Mouse (Mus musculus): ENCODE measurements around the gene Map4k5. TPM values are rescaled to one million over a fixed set of nuclear protein-coding genes. Genes with fewer than 3 reads are reported as not detected.

Map4k5 gene
- polyA plus RNA-seq, 1 experiment, result 6.7 TPM

- WGBS, result 51% methylated on average over 6 of the region's 6 CpGs
- H3K4me3 ChIP-seq (ENCODE audit: extremely low read depth, insufficient read depth, insufficient read length), result no peak overlapping the region
- H3K36me3 ChIP-seq (ENCODE audit: control insufficient read depth, insufficient read depth, low read length), result no peaks in the 10 kb centered on the region
- no peak for DNase-seq (ENCODE audit: low read depth in 1 of 2, low spot score in 2 of 2)
- TF ChIP-seq POLR2A (IDR thresholded peaks at IDR 0.05; ENCODE audit: low read depth, low read length) (no peak), CTCF (IDR thresholded peaks at IDR 0.05; ENCODE audit: extremely low read depth, insufficient read depth, insufficient read length, insufficient replicate concordance) (no peak)
- H3K27me3 ChIP-seq (ENCODE audit: control insufficient read depth, insufficient read depth, low read length), result no peaks in the 10 kb centered on the region
- H3K4me1 ChIP-seq (ENCODE audit: control insufficient read depth, insufficient read depth, insufficient read length), result peaks cover 18% of the 10 kb centered on the region
- no peak overlapping the region for H3K27ac ChIP-seq (ENCODE audit: insufficient read depth, low read length)
Measured at GRCm38 (mm10) chr12:69890051-69890450, 2.9 kb downstream of the Map4k5 start.

GRCm38 (mm10) chr12:69888345-69888744, 4.7 kb downstream of the Map4k5 start:
- no peak for DNase-seq (ENCODE audit: low read depth in 1 of 2, low spot score in 2 of 2)
- H3K4me1 ChIP-seq (ENCODE audit: control insufficient read depth, insufficient read depth, insufficient read length), result peaks cover 18% of the 10 kb centered on the region
- no peaks in the 10 kb centered on the region for H3K27me3 ChIP-seq (ENCODE audit: control insufficient read depth, insufficient read depth, low read length)
- no peak overlapping the region for H3K4me3 ChIP-seq (ENCODE audit: extremely low read depth, insufficient read depth, insufficient read length)
- 94% methylated on average over 1 of the region's 1 CpGs for WGBS
- no peak overlapping the region for H3K27ac ChIP-seq (ENCODE audit: insufficient read depth, low read length)
- TF ChIP-seq POLR2A (IDR thresholded peaks at IDR 0.05; ENCODE audit: low read depth, low read length) (no peak), CTCF (IDR thresholded peaks at IDR 0.05; ENCODE audit: extremely low read depth, insufficient read depth, insufficient read length, insufficient replicate concordance) (no peak)
- no peaks in the 10 kb centered on the region for H3K36me3 ChIP-seq (ENCODE audit: control insufficient read depth, insufficient read depth, low read length)

- Histone ChIP-seq H3K27me3 (ENCODE audit: control insufficient read depth, insufficient read depth, low read length) (no peaks in the 10 kb centered on the region), H3K4me3 (ENCODE audit: extremely low read depth, insufficient read depth, insufficient read length) (no peak overlapping the region), H3K4me1 (ENCODE audit: control insufficient read depth, insufficient read depth, insufficient read length) (peaks cover 18% of the 10 kb centered on the region), H3K36me3 (ENCODE audit: control insufficient read depth, insufficient read depth, low read length) (no peaks in the 10 kb centered on the region), H3K27ac (ENCODE audit: insufficient read depth, low read length) (no peak overlapping the region)
- TF ChIP-seq CTCF (IDR thresholded peaks at IDR 0.05; ENCODE audit: extremely low read depth, insufficient read depth, insufficient read length, insufficient replicate concordance) (no peak), POLR2A (IDR thresholded peaks at IDR 0.05; ENCODE audit: low read depth, low read length) (no peak)
- DNase-seq (ENCODE audit: low read depth in 1 of 2, low spot score in 2 of 2), result no peak
- 90% methylated on average over 6 of the region's 6 CpGs for WGBS
Measured at GRCm38 (mm10) chr12:69887776-69888175, 5.2 kb downstream of the Map4k5 start.

- Histone ChIP-seq H3K36me3 (ENCODE audit: control insufficient read depth, insufficient read depth, low read length) (no peaks in the 10 kb centered on the region), H3K4me3 (ENCODE audit: extremely low read depth, insufficient read depth, insufficient read length) (no peak overlapping the region), H3K27me3 (ENCODE audit: control insufficient read depth, insufficient read depth, low read length) (no peaks in the 10 kb centered on the region), H3K27ac (ENCODE audit: insufficient read depth, low read length) (no peak overlapping the region), H3K4me1 (ENCODE audit: control insufficient read depth, insufficient read depth, insufficient read length) (peaks cover 11% of the 10 kb centered on the region)
- no peak for TF ChIP-seq CTCF (IDR thresholded peaks at IDR 0.05; ENCODE audit: extremely low read depth, insufficient read depth, insufficient read length, insufficient replicate concordance)
- TF ChIP-seq POLR2A (IDR thresholded peaks at IDR 0.05; ENCODE audit: low read depth, low read length), result no peak
- DNase-seq (ENCODE audit: low read depth in 1 of 2, low spot score in 2 of 2), result no peak
- 68% methylated on average over 5 of the region's 5 CpGs for WGBS
Measured at GRCm38 (mm10) chr12:69885170-69885923, 7.7 kb downstream of the Map4k5 start.

- 96% methylated on average over 5 of the region's 5 CpGs for WGBS
- H3K27me3 ChIP-seq (ENCODE audit: control insufficient read depth, insufficient read depth, low read length), result no peaks in the 10 kb centered on the region
- no peaks in the 10 kb centered on the region for H3K36me3 ChIP-seq (ENCODE audit: control insufficient read depth, insufficient read depth, low read length)
- TF ChIP-seq POLR2A (IDR thresholded peaks at IDR 0.05; ENCODE audit: low read depth, low read length) (no peak), CTCF (IDR thresholded peaks at IDR 0.05; ENCODE audit: extremely low read depth, insufficient read depth, insufficient read length, insufficient replicate concordance) (no peak)
- H3K4me3 ChIP-seq (ENCODE audit: extremely low read depth, insufficient read depth, insufficient read length), result no peak overlapping the region
- no peak for DNase-seq (ENCODE audit: low read depth in 1 of 2, low spot score in 2 of 2)
- peaks cover 11% of the 10 kb centered on the region for H3K4me1 ChIP-seq (ENCODE audit: control insufficient read depth, insufficient read depth, insufficient read length)
- no peak overlapping the region for H3K27ac ChIP-seq (ENCODE audit: insufficient read depth, low read length)
Measured at GRCm38 (mm10) chr12:69884053-69884452, 8.9 kb downstream of the Map4k5 start.

- Histone ChIP-seq H3K4me1 (ENCODE audit: control insufficient read depth, insufficient read depth, insufficient read length) (peaks cover 4% of the 10 kb centered on the region; the same call in 1 of the 2 replicates), H3K36me3 (ENCODE audit: control insufficient read depth, insufficient read depth, low read length) (no peaks in the 10 kb centered on the region)
Measured at GRCm38 (mm10) chr12:69881198-69881905, 11.6 kb downstream of the Map4k5 start.

More at GRCm38 (mm10) chr12:69881198-69881905, 11.6 kb downstream of the Map4k5 start:
- DNase-seq (ENCODE audit: low read depth in 1 of 2, low spot score in 2 of 2), result no peak
- no peak overlapping the region for H3K27ac ChIP-seq (ENCODE audit: insufficient read depth, low read length)
- no peak overlapping the region for H3K4me3 ChIP-seq (ENCODE audit: extremely low read depth, insufficient read depth, insufficient read length)
- 89% methylated on average over 10 of the region's 10 CpGs for WGBS
- no peak for TF ChIP-seq CTCF (IDR thresholded peaks at IDR 0.05; ENCODE audit: extremely low read depth, insufficient read depth, insufficient read length, insufficient replicate concordance)
- TF ChIP-seq POLR2A (IDR thresholded peaks at IDR 0.05; ENCODE audit: low read depth, low read length), result no peak
- H3K27me3 ChIP-seq (ENCODE audit: control insufficient read depth, insufficient read depth, low read length), result no peaks in the 10 kb centered on the region

All from spleen, adult 2 months (tissue).